In genomic region chr13:45876939-45877338, GRCm38 (mm10) we compare ENCODE assay signal across 13 mouse cellular contexts.
"Had no signal": no experiment of that assay in that cellular context is flagged by ENCODE, and none has a peak within 500 bp of the region (broad histone marks: within the 10 kb centered on the region; RNA-seq: fewer than 3 reads in every experiment).

No protein-coding gene starts in this region.

- DNase-seq: kidney, adult 11 months; kidney, adult 8-10 months; kidney, postnatal 14 days; kidney, postnatal 4 days; liver; lung, adult 18-20 months; lung, postnatal 10 days; lung, postnatal 36 days; right cerebral cortex, postnatal 14 days; right cerebral cortex, postnatal 4 days had no signal

- ATAC-seq: intestine, embryonic 15.5 days; liver, embryonic 12.5 days; midbrain, embryonic 13.5 days had no signal
